Mouse (Mus musculus) E14TG2a.4 (cell line): ENCODE measurements around the gene Hist3h2a.
A peak's percentile ranks its signal among the peaks of the same experiment; 100 is the strongest.

ENCODE experiments used
- H3K27me3 ChIP-seq: 2 replicates; pipeline ENCODE4 v1.6.1; 2014; ENCODE audit warnings: low read length, control low read depth; ENCODE audit not compliant: insufficient read depth
- H3K36me3 ChIP-seq: 2 replicates; pipeline ENCODE4 v1.6.1; 2014; ENCODE audit warnings: low read length, control low read depth; ENCODE audit not compliant: insufficient read depth
- H3K4me1 ChIP-seq: replicated peaks from 2 replicates; pipeline ENCODE4 v1.6.1; 2014; ENCODE audit warnings: low read depth, low read length, control low read depth
- H3K4me3 ChIP-seq: replicated peaks from 2 replicates; pipeline ENCODE4 v1.5.1; 2014; ENCODE audit warnings: mild to moderate bottlenecking, low read length
- H3K9me3 ChIP-seq: 2 replicates; pipeline ENCODE4 v1.6.1; 2014; ENCODE audit warnings: low read length, control low read depth
- CTCF ChIP-seq: conservative IDR thresholded peaks from 2 replicates; pipeline ENCODE4 v1.5.1; 2014; ENCODE audit warnings: low read length
- NANOG ChIP-seq: IDR thresholded peaks from 2 replicates; pipeline ENCODE4 v1.6.1; 2014; ENCODE audit warnings: borderline replicate concordance, low read length, mixed read lengths
- POU5F1 ChIP-seq: IDR thresholded peaks from 2 replicates; pipeline ENCODE4 v1.6.1; 2014; ENCODE audit warnings: low read length, borderline replicate concordance

Gene Hist3h2a

GRCm38 (mm10) chr11:58922420-58922819, 32.1 kb upstream of the Hist3h2a start:
- TF ChIP-seq POU5F1 (no peak), CTCF (no peak), NANOG (no peak)
- peaks cover 31% of the 10 kb centered on the region for H3K27me3 ChIP-seq
- H3K4me3 ChIP-seq: no peak overlapping the region
- H3K36me3 ChIP-seq: no peaks in the 10 kb centered on the region
- no peaks in the 10 kb centered on the region for H3K9me3 ChIP-seq
- no peaks in the 10 kb centered on the region for H3K4me1 ChIP-seq

- Histone ChIP-seq H3K9me3 (no peaks in the 10 kb centered on the region), H3K27me3 (peaks cover 26% of the 10 kb centered on the region)
- TF ChIP-seq POU5F1: no peak
Measured at GRCm38 (mm10) chr11:58926651-58927050, 27.8 kb upstream of the Hist3h2a start.

GRCm38 (mm10) chr11:58927053-58927452, 27.4 kb upstream of the Hist3h2a start:
- H3K27me3 ChIP-seq: peaks cover 26% of the 10 kb centered on the region
- H3K4me1 ChIP-seq: peaks cover 11% of the 10 kb centered on the region
- TF ChIP-seq NANOG: no peak
- no peak for TF ChIP-seq POU5F1
- no peak for TF ChIP-seq CTCF
- H3K4me3 ChIP-seq: no peak overlapping the region
- H3K36me3 ChIP-seq: peaks cover 10% of the 10 kb centered on the region
- no peaks in the 10 kb centered on the region for H3K9me3 ChIP-seq

More at GRCm38 (mm10) chr11:58926651-58927050, 27.8 kb upstream of the Hist3h2a start:
- Histone ChIP-seq H3K4me3 (no peak overlapping the region), H3K4me1 (peaks cover 11% of the 10 kb centered on the region), H3K36me3 (peaks cover 6% of the 10 kb centered on the region)

GRCm38 (mm10) chr11:58927790-58928651, 26.5 kb upstream of the Hist3h2a start:
- Histone ChIP-seq H3K4me3 (0 out of 2 replicates have a peak overlapping the region, but pooled peaks have one; percentile 7), H3K4me1 (peaks cover 11% of the 10 kb centered on the region), H3K9me3 (no peaks in the 10 kb centered on the region), H3K27me3 (peaks cover 22% of the 10 kb centered on the region), H3K36me3 (peaks cover 20% of the 10 kb centered on the region)
- no peak for TF ChIP-seq NANOG
- peak; percentile 58 for TF ChIP-seq CTCF

GRCm38 (mm10) chr11:58929055-58929454, 25.4 kb upstream of the Hist3h2a start:
- no peak for TF ChIP-seq NANOG
- no peak for TF ChIP-seq CTCF
- no peak for TF ChIP-seq POU5F1
- peaks cover 11% of the 10 kb centered on the region for H3K4me1 ChIP-seq

GRCm38 (mm10) chr11:58929641-58930040, 24.8 kb upstream of the Hist3h2a start:
- Histone ChIP-seq H3K36me3 (peaks cover 36% of the 10 kb centered on the region), H3K9me3 (no peaks in the 10 kb centered on the region), H3K27me3 (peaks cover 11% of the 10 kb centered on the region), H3K4me3 (no peak overlapping the region), H3K4me1 (peaks cover 11% of the 10 kb centered on the region)
- TF ChIP-seq CTCF: no peak
- TF ChIP-seq NANOG: no peak
- TF ChIP-seq POU5F1: no peak

More at GRCm38 (mm10) chr11:58929055-58929454, 25.4 kb upstream of the Hist3h2a start:
- Histone ChIP-seq H3K36me3 (peaks cover 30% of the 10 kb centered on the region), H3K27me3 (peaks cover 12% of the 10 kb centered on the region), H3K4me3 (no peak overlapping the region), H3K9me3 (no peaks in the 10 kb centered on the region)

GRCm38 (mm10) chr11:58930254-58930653, 24.2 kb upstream of the Hist3h2a start:
- H3K4me3 ChIP-seq: no peak overlapping the region
- peaks cover 41% of the 10 kb centered on the region for H3K36me3 ChIP-seq
- peaks cover 11% of the 10 kb centered on the region for H3K4me1 ChIP-seq
- TF ChIP-seq POU5F1: no peak
- no peak for TF ChIP-seq CTCF
- no peaks in the 10 kb centered on the region for H3K9me3 ChIP-seq
- H3K27me3 ChIP-seq: peaks cover 7% of the 10 kb centered on the region

GRCm38 (mm10) chr11:58931576-58931975, 22.9 kb upstream of the Hist3h2a start:
- Histone ChIP-seq H3K4me1 (peaks cover 11% of the 10 kb centered on the region), H3K27me3 (no peaks in the 10 kb centered on the region), H3K4me3 (no peak overlapping the region), H3K9me3 (no peaks in the 10 kb centered on the region), H3K36me3 (peaks cover 54% of the 10 kb centered on the region)
- TF ChIP-seq NANOG (no peak), CTCF (no peak), POU5F1 (no peak)
